Mouse (Mus musculus): ENCODE measurements at regions not wholly inside any gene's neighbourhood (a gene's known extent, or its start where the extent isn't known, plus 50 kb on each side); places are given as distances from the start of the nearest gene placed in this dataset.

DNA sequence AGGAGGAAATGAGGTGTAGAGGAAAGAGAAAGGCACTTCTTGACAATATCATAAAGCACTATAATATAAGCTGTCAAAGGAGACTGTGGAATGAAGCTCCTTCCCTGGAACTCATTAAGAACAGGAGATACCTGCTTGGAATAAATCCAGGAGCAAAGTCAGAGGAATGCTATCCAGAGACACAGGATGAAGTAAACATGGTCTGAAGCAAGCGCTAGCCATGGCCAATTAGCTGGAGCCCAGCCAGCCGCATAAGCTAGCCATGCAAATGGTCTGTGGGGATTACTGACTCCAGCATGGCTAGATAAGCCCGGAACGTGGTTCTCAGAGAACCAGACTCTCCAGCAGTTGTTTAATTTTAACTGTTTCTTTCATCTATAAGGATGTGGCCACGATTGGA, 54.9 kb upstream of the Gpc3 start:
- H3K4me3 ChIP-seq (replicated peaks; ENCODE audit: low read depth, low read length), result no peak overlapping the region
- ATAC-seq (replicated peaks; ENCODE audit: low FRiP score, low read depth) (no peak), DNase-seq (ENCODE audit: low spot score) (no peak)
- no peak overlapping the region for H3K9ac ChIP-seq (ENCODE audit: low read depth, low read length)
- H3K36me3 ChIP-seq (ENCODE audit: insufficient read depth, low read length), result no peaks in the 10 kb centered on the region
- TF ChIP-seq CTCF (IDR thresholded peaks at IDR 0.05; ENCODE audit: low read depth), result no peak
- H3K27ac ChIP-seq, result no peak overlapping the region
- H3K27me3 ChIP-seq (ENCODE audit: insufficient read depth, low read length), result no peaks in the 10 kb centered on the region
- no peaks in the 10 kb centered on the region for H3K9me3 ChIP-seq (replicated peaks; ENCODE audit: low read length)
- no peaks in the 10 kb centered on the region for H3K4me1 ChIP-seq (replicated peaks; ENCODE audit: insufficient read depth, low read length)
- WGBS, result 57% methylated on average over 5 of the region's 5 CpGs
- H3K4me2 ChIP-seq (ENCODE audit: low read length), result no peak overlapping the region

DNA sequence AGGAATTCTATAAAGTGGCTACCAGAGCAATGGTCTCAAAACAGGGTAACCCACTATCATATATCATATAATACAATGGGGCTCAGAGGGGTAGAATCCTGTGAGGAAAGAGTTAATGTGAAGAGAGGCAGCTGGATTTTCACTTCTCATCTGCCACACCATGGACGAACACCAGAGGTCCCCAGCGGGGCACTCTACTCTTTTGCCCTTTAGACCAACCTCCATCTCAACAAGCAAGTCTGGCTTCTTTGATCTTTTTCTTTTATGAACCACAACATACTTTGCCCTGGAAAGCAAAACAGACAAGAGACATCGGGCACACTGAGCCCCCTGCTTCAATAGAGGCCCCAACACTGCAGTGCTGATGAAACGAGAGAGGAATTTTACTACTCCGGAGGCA, 65.3 kb upstream of the Gpc3 start:
- 21% methylated on average over 5 of the region's 5 CpGs for WGBS
- no peaks in the 10 kb centered on the region for H3K27me3 ChIP-seq (ENCODE audit: insufficient read depth, low read length)
- DNase-seq (ENCODE audit: low spot score) (peak; percentile 39), ATAC-seq (replicated peaks; ENCODE audit: low FRiP score, low read depth) (no peak)
- no peaks in the 10 kb centered on the region for H3K4me1 ChIP-seq (replicated peaks; ENCODE audit: insufficient read depth, low read length)
- H3K9me3 ChIP-seq (replicated peaks; ENCODE audit: low read length), result no peaks in the 10 kb centered on the region
- H3K27ac ChIP-seq, result no peak overlapping the region
- H3K9ac ChIP-seq (ENCODE audit: low read depth, low read length), result no peak overlapping the region
- no peaks in the 10 kb centered on the region for H3K36me3 ChIP-seq (ENCODE audit: insufficient read depth, low read length)
- peak; percentile 56 for TF ChIP-seq CTCF (IDR thresholded peaks at IDR 0.05; ENCODE audit: low read depth)
- H3K4me2 ChIP-seq (ENCODE audit: low read length), result peak overlapping the region; percentile 18; the same call in 1 of the 2 replicates
- H3K4me3 ChIP-seq (replicated peaks; ENCODE audit: low read depth, low read length), result no peak overlapping the region

DNA sequence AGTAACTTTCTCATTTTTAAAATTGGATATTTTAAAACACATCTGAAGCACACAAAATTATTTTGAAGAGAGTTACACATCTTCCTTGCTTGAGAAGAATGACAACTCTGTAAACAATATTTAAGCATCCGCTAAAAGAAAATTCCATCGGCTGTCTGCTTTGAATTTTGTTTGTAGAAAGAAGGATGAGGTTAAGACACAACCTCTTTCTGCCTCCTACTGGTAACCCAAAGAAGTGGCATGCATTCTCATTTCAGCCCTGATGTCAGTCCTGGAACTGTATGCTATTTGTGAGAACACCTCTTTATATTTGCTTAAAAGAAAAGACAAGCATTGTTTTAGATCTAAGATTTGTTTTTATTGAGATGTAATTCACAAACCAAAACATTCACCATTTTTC, 80.6 kb upstream of the Gpc3 start:
- Histone ChIP-seq H3K9ac (ENCODE audit: low read depth, low read length) (no peak overlapping the region), H3K27ac (no peak overlapping the region), H3K4me3 (replicated peaks; ENCODE audit: low read depth, low read length) (no peak overlapping the region), H3K9me3 (replicated peaks; ENCODE audit: low read length) (no peaks in the 10 kb centered on the region), H3K27me3 (ENCODE audit: insufficient read depth, low read length) (no peaks in the 10 kb centered on the region), H3K4me2 (ENCODE audit: low read length) (no peak overlapping the region), H3K4me1 (replicated peaks; ENCODE audit: insufficient read depth, low read length) (no peaks in the 10 kb centered on the region), H3K36me3 (ENCODE audit: insufficient read depth, low read length) (no peaks in the 10 kb centered on the region)
- peak; percentile 68 for TF ChIP-seq CTCF (IDR thresholded peaks at IDR 0.05; ENCODE audit: low read depth)
- ATAC-seq (replicated peaks; ENCODE audit: low FRiP score, low read depth), result no peak
- DNase-seq (ENCODE audit: low spot score), result peak; percentile 55
- 51% methylated on average over 2 of the region's 2 CpGs for WGBS

DNA sequence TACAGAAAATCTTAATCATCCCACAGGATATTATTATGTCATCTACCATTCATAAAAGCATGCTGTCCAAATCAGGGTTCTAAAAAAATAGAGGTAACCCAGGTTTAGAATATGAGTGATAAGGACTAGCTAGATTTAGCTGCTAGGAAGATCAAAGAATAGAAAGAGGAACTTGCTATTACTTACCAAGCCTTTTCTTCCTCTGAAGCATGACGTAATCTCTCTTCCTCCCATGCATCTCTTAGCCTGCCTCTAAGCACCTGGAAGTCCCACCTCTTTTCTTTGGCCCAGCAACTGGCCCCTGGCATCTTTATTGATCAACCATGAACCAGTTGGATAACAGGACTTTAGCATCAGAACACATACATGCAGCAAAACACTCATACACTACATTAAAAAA, 85.9 kb upstream of the Gpc3 start:
- no peak for TF ChIP-seq CTCF (IDR thresholded peaks at IDR 0.05; ENCODE audit: low read depth)
- no peaks in the 10 kb centered on the region for H3K27me3 ChIP-seq (ENCODE audit: insufficient read depth, low read length)
- no peak overlapping the region for H3K4me3 ChIP-seq (replicated peaks; ENCODE audit: low read depth, low read length)
- H3K9ac ChIP-seq (ENCODE audit: low read depth, low read length), result no peak overlapping the region
- DNase-seq (ENCODE audit: low spot score) (no peak), ATAC-seq (replicated peaks; ENCODE audit: low FRiP score, low read depth) (no peak)
- no peaks in the 10 kb centered on the region for H3K4me1 ChIP-seq (replicated peaks; ENCODE audit: insufficient read depth, low read length)
- H3K27ac ChIP-seq, result no peak overlapping the region
- no peak overlapping the region for H3K4me2 ChIP-seq (ENCODE audit: low read length)
- H3K9me3 ChIP-seq (replicated peaks; ENCODE audit: low read length), result no peaks in the 10 kb centered on the region
- H3K36me3 ChIP-seq (ENCODE audit: insufficient read depth, low read length), result no peaks in the 10 kb centered on the region
- 90% methylated on average over 1 of the region's 1 CpGs for WGBS

GRCm38 (mm10) chrX:52717495-52717894, 73.5 kb upstream of the Ccdc160 start:
- H3K4me2 ChIP-seq (ENCODE audit: low read length), result no peak overlapping the region
- peak; percentile 71 for TF ChIP-seq CTCF (IDR thresholded peaks at IDR 0.05; ENCODE audit: low read depth)
- DNase-seq (ENCODE audit: low spot score) (peak; percentile 66), ATAC-seq (replicated peaks; ENCODE audit: low FRiP score, low read depth) (no peak)
- no peaks in the 10 kb centered on the region for H3K27me3 ChIP-seq (ENCODE audit: insufficient read depth, low read length)
- WGBS, result 39% methylated on average over 3 of the region's 3 CpGs
- H3K4me1 ChIP-seq (replicated peaks; ENCODE audit: insufficient read depth, low read length), result no peaks in the 10 kb centered on the region
- H3K36me3 ChIP-seq (ENCODE audit: insufficient read depth, low read length), result no peaks in the 10 kb centered on the region
- H3K4me3 ChIP-seq (replicated peaks; ENCODE audit: low read depth, low read length), result no peak overlapping the region
- H3K9ac ChIP-seq (ENCODE audit: low read depth, low read length), result no peak overlapping the region
- no peak overlapping the region for H3K27ac ChIP-seq
- H3K9me3 ChIP-seq (replicated peaks; ENCODE audit: low read length), result no peaks in the 10 kb centered on the region

- Histone ChIP-seq H3K4me2 (ENCODE audit: low read length) (no peak overlapping the region), H3K36me3 (ENCODE audit: insufficient read depth, low read length) (no peaks in the 10 kb centered on the region), H3K4me1 (replicated peaks; ENCODE audit: insufficient read depth, low read length) (no peaks in the 10 kb centered on the region), H3K27me3 (ENCODE audit: insufficient read depth, low read length) (no peaks in the 10 kb centered on the region), H3K9ac (ENCODE audit: low read depth, low read length) (no peak overlapping the region), H3K27ac (no peak overlapping the region), H3K4me3 (replicated peaks; ENCODE audit: low read depth, low read length) (no peak overlapping the region), H3K9me3 (replicated peaks; ENCODE audit: low read length) (no peaks in the 10 kb centered on the region)
- 68% methylated on average over 3 of the region's 3 CpGs for WGBS
- TF ChIP-seq CTCF (IDR thresholded peaks at IDR 0.05; ENCODE audit: low read depth), result no peak
- ATAC-seq (replicated peaks; ENCODE audit: low FRiP score, low read depth) (no peak; the same call in 1 of the 2 replicates), DNase-seq (ENCODE audit: low spot score) (no peak)
These were observed 52.9 kb upstream of the Ccdc160 start for GRCm38 (mm10) chrX:52738116-52738515.
